Mouse (Mus musculus): ENCODE measurements at regions not wholly inside any gene's neighbourhood (a gene's known extent, or its start where the extent isn't known, plus 50 kb on each side); places are given as distances from the start of the nearest gene placed in this dataset.

DNA sequence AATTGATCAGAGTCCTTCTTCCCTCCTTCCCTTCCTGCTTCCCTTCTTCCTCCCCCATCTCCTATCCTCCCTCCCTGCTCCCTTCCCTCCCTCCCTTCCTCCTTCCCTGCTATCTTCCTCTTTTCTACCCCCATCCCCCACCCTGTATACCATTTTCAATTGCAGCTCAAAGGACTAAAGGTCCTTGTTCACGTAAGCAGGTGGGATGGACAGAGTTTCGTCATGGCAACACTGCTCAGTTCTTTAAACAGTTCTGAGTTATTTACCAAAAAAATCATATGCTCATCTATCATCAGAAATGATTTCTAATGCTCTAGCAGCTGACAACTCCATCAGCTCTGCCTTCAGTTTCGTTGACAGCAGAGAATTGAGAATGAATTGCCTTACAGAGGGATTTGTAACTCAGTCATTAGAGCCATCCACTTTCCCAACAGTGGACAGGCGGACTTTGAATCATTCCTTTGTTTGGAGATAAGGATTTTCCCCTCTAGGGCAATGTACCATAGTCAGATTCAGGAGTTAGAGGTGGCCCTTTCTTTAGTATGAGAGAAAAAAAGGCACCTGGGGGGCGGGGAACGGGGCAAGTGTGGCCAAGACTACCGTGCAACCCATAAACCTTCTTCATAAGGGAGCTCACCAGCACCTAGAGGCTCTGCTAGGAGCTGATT lies 113.7 kb upstream of the Lrig1 start:
- no peak for DNase-seq (ENCODE audit: low spot score in 2 of 2)

DNA sequence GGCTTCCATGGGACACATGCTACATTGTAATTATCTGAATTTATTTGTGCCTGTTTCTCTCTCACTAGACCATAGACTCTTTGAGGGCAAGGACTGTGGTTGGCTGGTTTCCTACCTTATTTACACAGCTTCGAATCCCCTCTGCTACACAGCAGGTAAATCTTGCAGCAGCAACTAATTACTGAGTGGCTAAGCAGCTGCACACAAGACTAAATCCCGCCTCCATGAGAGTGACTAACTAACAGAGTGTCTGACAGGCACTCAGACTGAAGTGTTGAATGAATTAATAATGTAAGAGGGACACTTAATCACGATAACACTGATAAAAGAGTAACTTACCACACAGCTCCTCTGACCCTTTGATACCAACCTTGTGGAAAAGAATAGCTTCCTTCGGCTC lies 111.9 kb upstream of the Lrig1 start:
- no peak for DNase-seq (ENCODE audit: low spot score in 2 of 2)

GRCm38 (mm10) chr6:94807216-94807615 lies 107.3 kb upstream of the Lrig1 start:
- no peak for DNase-seq (ENCODE audit: low spot score in 2 of 2)

DNA sequence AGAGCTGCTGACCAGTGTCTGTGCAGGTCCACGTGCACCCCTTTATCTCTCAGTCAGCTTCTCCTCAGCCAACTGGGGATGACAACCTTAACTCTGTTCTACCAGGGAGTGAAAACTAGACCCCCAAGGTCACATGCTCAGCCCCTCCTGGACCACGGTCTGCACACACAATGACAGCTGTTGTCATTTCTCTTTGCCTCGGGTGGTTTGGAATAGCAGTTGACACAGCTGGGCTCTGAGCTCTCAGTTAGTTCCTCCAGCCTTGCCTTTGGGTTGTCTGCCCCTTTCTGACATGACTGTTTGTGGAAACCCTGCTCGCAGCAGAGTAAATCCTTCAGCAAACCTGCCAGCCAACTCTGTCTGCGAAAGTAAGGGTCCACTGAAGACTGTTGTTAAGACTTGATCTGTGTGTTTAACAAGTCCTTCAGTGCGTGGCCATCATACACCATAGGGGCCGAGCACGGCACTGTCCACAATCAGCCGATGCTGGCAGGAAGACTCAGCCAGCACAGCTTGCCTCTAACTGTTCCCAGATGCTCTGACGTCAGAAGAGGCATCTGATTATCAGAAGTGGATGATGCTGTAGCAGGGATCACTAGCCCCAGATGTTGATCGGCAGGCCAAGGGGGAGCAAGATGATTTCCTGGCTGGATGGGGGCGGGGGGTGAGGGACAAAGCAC lies 106.7 kb upstream of the Lrig1 start:
- DNase-seq (ENCODE audit: low spot score in 2 of 2) = no peak

DNA sequence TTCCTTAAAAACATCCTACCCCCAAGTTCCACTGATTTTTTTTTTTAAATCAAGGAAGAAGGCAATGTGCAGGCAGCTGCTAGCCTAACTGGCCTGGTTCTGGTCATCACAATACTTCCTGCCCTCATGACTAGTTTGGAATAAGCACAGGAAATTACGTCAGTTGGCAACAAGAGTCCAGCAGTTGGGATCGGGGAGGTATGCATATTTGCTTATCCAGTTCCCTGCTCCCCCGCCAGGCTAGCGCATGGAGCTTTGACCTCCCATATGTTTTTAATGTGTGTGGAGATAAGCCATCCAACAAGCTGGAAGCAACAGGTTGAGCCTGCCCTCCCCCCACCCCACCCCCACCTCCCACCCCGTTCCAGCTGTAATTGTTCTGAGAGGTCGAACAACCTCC lies 105.7 kb upstream of the Lrig1 start:
- DNase-seq (ENCODE audit: low spot score in 2 of 2) = no peak

DNA sequence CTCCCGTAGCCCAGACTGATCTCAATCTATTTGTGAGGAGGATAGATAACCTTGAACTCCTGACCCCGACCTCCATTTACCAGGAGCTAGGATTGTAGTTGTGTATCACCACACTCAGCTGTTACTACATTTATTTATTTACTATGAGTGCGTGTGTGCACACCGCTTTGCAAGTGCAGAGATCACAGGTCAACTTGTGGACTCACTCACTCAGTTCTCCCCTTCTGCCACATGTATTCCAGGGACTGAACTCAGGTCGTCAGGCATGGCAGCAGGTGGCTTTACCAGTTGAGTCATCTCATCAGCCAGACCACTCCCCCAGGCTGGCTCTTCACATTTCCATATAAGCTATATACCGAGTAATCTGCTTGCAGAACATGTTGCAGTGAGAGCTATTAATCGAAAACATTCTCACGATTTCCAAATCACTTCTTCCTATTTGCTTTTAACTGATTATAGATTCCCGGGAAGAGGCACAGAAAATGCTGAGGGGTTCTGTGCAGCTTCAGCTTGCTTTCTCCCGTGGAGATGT lies 104.4 kb upstream of the Lrig1 start:
- no peak for DNase-seq (ENCODE audit: low spot score in 2 of 2)

GRCm38 (mm10) chr6:94801039-94801438 lies 101.1 kb upstream of the Lrig1 start:
- no peak for DNase-seq (ENCODE audit: low spot score in 2 of 2)

DNA sequence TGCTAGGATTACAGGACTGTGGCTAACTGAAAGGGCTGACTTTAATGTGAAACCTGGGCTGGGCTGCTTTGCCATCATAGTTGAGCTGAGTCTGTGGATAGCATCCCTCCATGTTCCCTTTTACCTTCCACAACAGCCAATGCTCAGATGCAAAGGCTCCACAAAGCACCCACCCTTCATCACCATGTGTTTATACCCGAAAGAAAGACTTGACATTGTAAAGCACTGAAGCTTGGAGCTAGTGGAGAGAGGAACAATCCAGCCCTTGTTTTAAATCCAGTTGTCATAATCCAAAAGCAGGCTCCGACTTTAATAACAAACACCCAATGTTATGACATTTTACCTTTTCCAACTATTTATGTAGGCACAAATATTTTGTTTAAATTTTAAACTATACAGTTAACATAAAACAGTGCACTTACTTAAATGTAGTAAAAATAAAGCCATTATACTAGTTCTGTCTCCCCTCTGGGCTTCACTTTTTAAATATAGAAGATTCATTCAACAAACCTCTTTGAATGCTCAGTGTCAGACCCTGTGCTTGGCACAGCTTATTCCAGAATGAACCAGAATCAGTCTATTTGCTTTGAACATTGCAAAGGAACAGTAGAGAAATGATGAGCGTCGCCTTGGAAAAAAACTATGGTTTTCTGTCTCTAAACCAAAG lies 98.7 kb upstream of the Lrig1 start:
- no peak for DNase-seq (ENCODE audit: low spot score in 2 of 2)

DNA sequence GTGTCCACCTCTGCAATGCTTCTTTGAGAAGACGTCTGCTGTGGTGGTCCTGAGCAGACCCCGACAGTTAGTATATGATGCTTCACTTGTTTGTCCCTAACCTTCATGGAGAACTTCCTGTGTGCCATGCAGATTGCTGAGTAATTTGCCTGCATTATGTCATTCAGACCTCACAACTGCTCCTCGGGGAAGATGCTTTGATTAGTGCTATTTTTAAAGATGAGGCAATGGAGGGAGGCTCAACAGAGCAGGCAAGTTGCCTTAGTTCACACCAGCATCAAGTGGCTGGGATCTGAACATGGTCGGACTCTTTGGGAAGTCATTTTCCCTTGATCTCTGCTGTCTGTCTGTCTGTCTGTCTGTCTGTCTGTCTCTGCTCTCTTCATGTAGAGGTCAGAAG lies 95.5 kb upstream of the Lrig1 start:
- no peak for DNase-seq (ENCODE audit: low spot score in 2 of 2)

- no peak for DNase-seq (ENCODE audit: low spot score in 2 of 2)
Measured at GRCm38 (mm10) chr6:94793555-94793954, 93.6 kb upstream of the Lrig1 start.

- DNase-seq (ENCODE audit: low spot score in 2 of 2) = no peak
Measured at GRCm38 (mm10) chr6:94792312-94792711, 92.4 kb upstream of the Lrig1 start.

DNA sequence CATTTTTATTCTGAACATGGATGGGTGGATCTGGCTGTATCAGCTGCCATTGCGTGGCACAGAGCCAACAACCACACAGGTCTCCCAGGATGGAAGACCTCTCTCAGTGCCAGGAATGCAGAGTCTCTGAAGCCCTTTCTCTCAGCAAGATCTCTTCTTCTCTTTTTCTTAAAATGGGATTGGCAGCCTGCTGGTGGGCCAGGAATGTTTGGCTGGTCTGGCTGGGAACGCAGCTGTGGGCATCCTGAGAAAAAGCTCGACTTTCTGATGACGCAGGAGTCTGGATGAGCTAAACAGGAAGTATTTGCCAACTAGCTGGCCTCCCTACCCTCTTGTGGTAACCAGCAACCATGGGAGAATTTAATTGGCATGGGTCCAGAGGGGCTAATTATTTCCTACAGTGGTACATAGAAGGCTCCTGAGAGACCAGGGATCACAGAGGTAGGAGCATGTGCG lies 89.4 kb upstream of the Lrig1 start:
- DNase-seq (ENCODE audit: low spot score in 2 of 2) = no peak

- no peak for DNase-seq (ENCODE audit: low spot score in 2 of 2)
Measured at GRCm38 (mm10) chr6:94783471-94783870, 83.5 kb upstream of the Lrig1 start.

DNA sequence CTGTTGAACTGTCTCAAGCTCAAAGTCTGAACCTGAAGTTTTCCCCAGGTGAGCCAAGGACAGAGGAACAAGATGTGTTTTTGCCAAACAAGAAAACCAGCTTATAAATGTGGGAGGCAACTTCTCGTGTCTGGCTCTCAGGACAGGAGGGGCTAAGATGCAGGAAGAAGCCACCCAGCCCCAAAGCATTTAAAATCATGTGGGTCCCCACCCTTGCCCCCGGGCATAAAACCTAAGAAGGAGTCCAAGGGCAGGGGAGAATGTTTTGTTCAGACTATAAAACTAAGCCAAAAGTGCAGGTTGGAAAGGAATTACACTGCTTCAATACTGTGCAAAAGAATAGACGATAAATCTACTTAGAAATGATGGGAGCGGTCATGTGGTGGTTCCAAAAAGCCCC lies 80.7 kb upstream of the Lrig1 start:
- DNase-seq (ENCODE audit: low spot score in 2 of 2) = no peak

- DNase-seq (ENCODE audit: low spot score in 2 of 2) = no peak
Measured at GRCm38 (mm10) chr6:94779854-94780253, 79.9 kb upstream of the Lrig1 start.

DNA sequence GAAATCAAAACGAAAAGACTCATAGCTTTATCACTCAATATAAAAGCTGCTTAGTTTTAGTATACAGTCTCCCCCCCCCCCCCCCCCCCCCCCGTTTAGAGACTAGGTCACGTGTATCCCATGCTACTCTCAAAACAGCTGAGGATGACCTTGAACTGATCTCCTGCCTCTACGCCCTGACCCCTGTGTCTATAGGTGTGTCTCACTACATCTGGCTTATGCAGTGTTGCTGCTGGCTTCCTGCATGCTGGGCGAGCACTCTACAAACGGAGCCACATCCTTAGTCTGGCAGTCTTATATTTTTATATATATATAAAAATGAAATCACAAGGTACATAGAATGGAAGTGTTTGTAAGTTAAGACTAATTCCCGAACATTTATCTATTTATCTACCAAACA lies 79.3 kb upstream of the Lrig1 start:
- DNase-seq (ENCODE audit: low spot score in 2 of 2) = no peak

DNA sequence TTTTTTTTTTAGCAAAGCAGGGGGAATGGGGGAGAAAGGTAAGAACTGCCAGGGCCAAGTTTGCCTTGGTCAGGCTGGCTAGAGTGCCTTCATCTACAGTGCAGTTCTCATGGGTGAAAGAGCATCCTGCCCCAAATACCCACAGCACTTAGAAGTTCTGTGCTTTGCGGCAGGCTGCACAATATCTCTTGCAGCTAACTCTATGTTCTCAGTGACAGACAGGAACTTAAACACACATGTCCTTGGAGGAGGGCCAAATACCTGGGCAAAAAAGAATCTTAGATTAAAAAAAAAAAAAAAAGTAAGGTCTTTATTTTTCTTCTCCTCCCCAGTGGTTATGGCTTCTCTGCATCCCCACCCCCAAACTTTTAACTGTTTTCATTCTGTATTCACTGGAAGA lies 78.8 kb upstream of the Lrig1 start:
- no peak for DNase-seq (ENCODE audit: low spot score in 2 of 2)

DNA sequence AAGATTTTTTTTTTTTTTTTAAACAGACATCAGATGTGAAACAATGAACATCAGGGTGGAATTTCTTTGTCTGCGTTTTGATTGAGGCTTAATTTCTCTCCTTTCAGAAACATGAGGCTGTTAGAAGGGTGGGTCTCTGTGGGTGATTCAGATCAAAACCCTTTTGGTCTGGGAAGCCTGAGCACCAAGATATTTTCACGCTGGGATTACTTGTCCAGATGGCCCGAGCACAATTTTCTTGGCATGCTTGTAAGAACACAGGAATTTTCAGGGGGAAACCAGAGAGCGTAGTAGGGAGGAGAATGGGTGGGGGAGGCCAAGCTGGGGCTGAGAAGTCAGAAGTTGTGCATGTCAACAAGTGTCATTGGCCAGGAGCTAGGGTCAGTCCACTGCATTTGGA lies 76.6 kb upstream of the Lrig1 start:
- no peak for DNase-seq (ENCODE audit: low spot score in 2 of 2)

DNA sequence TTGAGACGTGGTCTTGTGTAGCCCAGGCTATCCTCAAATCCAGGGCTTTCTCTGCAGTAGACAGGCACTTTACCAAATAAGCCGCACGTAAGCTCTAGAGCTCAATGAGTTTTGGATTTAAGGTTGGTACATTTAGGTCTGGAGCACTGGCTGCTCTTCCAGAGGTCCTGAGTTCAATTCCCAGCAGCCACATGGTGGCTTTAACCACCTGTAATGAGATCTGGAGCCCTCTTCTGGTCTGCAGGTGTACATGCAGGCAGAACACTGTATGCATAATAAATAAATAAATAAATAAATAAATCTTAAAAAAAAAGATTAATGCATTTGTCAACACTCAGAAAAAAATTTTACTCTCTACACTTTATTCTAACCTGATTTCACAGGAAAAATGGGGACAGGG lies 74.9 kb upstream of the Lrig1 start:
- DNase-seq (ENCODE audit: low spot score in 2 of 2) = no peak

- DNase-seq (ENCODE audit: low spot score in 2 of 2) = no peak
Measured at GRCm38 (mm10) chr6:94773604-94774486, 73.9 kb upstream of the Lrig1 start.

- no peak for DNase-seq (ENCODE audit: low spot score in 2 of 2)
Measured at GRCm38 (mm10) chr6:94772868-94773603, 73.1 kb upstream of the Lrig1 start.

Data from frontal cortex, postnatal 25 days (tissue).